Mouse (Mus musculus) layer of hippocampus, adult 2 months (tissue): ENCODE results near the gene Ugcg. TPM values are rescaled to one million over a fixed set of nuclear protein-coding genes. Genes with fewer than 3 reads are reported as not detected.

ENCODE experiments used
- DNase-seq, 2 experiments: peaks; one replicate each; pipeline ENCODE4 v3.0.0; 2022; ENCODE audit warnings: low spot score in 2 of 2
- H3K27ac ChIP-seq: fragments of 200-600 bp; 2 replicates; pipeline ENCODE4 v1.8.1; 2022
- H3K4me3 ChIP-seq: fragments of 200-600 bp; 2 replicates; pipeline ENCODE4 v1.8.1; 2022; ENCODE audit warnings: mild to moderate bottlenecking
- CTCF ChIP-seq: fragments of 200-600 bp; conservative IDR thresholded peaks from 2 replicates; pipeline ENCODE4 v1.8.1; 2022; ENCODE audit warnings: antibody characterized with exemption, mild to moderate bottlenecking, moderate library complexity
- total RNA-seq, 2 experiments: library from RNA; stranded (reverse); gene quantifications; 2 replicates each; pipeline ENCODE4 v1.2.3; 2021

Gene Ugcg
- total RNA-seq, 2 experiments from 2014 or later: 67.1 to 68.0 TPM

DNA sequence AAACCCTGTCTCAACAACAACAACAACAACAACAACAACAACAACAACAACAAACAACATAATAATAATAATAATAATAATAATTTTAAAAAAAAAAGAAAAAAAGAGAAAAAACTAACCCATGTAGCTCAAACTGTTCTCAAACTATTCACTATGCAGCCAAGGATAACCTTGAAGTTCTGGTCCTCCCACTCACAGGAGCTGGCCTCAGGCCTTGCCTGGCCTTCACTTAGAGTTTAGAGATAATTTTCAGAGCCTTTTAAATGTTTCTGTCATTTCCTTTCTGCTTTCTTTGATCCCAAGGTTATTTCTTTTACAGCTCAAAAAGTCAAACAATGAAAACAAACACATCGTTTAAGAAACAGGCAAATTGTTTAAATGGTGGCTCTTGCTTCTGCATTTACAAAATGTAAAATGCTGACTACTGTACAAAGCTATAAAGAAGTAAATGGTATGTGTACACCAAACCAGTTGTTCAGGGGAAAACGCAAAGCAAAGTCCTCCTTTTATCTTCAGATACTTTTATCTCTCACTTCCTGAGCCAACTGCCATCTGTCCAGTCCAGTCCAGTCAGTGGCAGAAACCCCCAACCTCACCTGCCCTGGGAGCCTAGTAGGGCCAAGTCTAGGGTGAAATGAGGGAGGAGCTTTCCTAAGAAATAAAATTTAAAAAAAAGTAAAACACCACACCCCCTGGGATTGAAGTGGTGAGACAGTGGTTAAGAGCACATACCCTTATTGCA, 15.7 kb upstream of the Ugcg start:
- TF ChIP-seq CTCF: no peak
- Histone ChIP-seq H3K27ac (no peak overlapping the region), H3K4me3 (no peak overlapping the region)
- DNase-seq: no peak

GRCm38 (mm10) chr4:59175003-59175402, 14.1 kb upstream of the Ugcg start:
- H3K4me3 ChIP-seq: no peak overlapping the region
- no peak for TF ChIP-seq CTCF
- no peak for DNase-seq
- H3K27ac ChIP-seq: no peak overlapping the region

- DNase-seq: no peak
- no peak for TF ChIP-seq CTCF
- no peak overlapping the region for H3K27ac ChIP-seq
- H3K4me3 ChIP-seq: no peak overlapping the region
Measured at GRCm38 (mm10) chr4:59175929-59176328, 13.1 kb upstream of the Ugcg start.

- H3K27ac ChIP-seq: no peak overlapping the region
- TF ChIP-seq CTCF: no peak
- no peak overlapping the region for H3K4me3 ChIP-seq
- DNase-seq: no peak
Measured at GRCm38 (mm10) chr4:59177566-59177965, 11.5 kb upstream of the Ugcg start.

- Histone ChIP-seq H3K4me3 (no peak overlapping the region), H3K27ac (no peak overlapping the region)
- TF ChIP-seq CTCF: no peak
- no peak for DNase-seq
Measured at GRCm38 (mm10) chr4:59181320-59182271, 7.5 kb upstream of the Ugcg start.

DNA sequence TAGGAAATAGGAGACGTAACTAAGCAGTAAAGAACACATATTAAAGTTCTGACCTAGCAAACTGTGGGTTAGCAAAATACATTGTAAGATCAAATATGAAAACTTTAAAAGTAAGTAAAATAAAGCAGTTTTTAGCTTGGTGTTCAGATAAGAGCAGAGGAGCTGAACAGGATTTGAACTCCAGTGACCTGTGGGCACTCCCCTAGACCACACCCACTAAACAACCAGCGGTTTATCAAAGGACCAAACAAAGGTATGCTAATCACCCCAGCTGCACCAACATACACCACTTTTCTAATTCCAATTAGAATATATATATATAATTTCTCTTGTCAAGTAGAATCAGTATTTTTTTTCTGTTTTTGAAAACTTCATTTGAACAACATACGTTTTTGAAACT, 3.4 kb upstream of the Ugcg start:
- Histone ChIP-seq H3K27ac (no peak overlapping the region), H3K4me3 (no peak overlapping the region)
- no peak for DNase-seq
- no peak for TF ChIP-seq CTCF

GRCm38 (mm10) chr4:59187289-59187688, 1.8 kb upstream of the Ugcg start:
- H3K27ac ChIP-seq: no peak overlapping the region
- TF ChIP-seq CTCF: peak; percentile 81
- H3K4me3 ChIP-seq: no peak overlapping the region
- DNase-seq: peak in 1 of 2 experiments; percentile 37

DNA sequence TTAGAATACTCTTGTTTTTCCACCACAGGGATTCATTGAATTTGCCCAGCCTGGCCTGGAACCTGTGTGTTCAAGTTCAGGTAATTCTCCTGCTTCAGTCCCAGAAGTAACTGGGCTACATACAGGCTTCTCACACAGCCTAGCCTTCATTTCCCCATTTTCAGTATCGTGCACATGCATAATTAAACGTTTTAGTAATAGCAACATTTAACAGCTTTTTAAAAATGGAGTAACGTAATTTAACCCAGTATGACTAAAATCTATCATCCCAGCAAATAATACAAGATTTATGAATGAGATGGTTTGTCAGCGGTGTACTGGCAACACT, 619 bp upstream of the Ugcg start:
- no peak for DNase-seq
- no peak for TF ChIP-seq CTCF
- peak overlapping the region; percentile 91 for H3K4me3 ChIP-seq
- H3K27ac ChIP-seq: peak overlapping the region; percentile 93

GRCm38 (mm10) chr4:59189546-59190237, 635 bp downstream of the Ugcg start:
- no peak for TF ChIP-seq CTCF
- Histone ChIP-seq H3K4me3 (peak overlapping the region; percentile 91), H3K27ac (peak overlapping the region; percentile 93)
- peak in 1 of 2 experiments; percentile 14 for DNase-seq

DNA sequence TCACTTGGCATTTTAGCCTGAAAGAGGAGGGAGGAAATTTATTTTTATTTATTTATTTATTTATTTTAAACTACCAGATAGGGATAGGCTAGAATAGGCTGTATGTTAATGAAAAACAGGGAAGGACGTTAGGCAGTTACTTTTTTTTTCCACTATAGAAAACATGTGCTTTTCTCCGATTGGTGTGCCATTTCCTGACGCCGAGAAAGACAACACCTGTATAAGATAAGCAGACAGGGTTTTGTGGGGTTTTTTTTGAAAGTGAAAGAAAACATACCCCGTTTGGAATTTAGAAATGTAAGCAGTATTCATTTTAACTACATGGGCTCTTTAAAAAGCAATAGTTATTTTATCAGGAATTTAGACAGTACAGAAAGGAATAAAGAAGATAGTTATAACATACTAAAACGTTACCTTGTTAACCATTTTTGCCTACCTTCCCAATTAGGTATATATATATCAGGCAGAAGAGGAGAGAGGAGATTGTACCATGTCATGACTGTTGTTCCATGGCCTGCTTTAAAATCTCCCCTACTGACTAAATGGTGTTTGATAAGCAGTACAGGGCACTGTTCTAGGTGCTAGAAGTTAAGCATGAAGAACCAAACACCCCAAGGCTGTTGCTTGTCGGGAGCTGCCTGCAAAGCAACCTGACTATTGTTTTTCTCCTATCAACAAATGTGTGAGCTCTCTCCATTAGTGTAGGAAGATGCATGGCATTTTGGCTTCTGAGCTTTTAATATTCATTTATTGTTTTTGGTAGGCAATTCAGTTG, 1.8 kb downstream of the Ugcg start:
- TF ChIP-seq CTCF: no peak
- H3K27ac ChIP-seq: no peak overlapping the region
- no peak for DNase-seq
- peak overlapping the region; percentile 91 for H3K4me3 ChIP-seq

DNA sequence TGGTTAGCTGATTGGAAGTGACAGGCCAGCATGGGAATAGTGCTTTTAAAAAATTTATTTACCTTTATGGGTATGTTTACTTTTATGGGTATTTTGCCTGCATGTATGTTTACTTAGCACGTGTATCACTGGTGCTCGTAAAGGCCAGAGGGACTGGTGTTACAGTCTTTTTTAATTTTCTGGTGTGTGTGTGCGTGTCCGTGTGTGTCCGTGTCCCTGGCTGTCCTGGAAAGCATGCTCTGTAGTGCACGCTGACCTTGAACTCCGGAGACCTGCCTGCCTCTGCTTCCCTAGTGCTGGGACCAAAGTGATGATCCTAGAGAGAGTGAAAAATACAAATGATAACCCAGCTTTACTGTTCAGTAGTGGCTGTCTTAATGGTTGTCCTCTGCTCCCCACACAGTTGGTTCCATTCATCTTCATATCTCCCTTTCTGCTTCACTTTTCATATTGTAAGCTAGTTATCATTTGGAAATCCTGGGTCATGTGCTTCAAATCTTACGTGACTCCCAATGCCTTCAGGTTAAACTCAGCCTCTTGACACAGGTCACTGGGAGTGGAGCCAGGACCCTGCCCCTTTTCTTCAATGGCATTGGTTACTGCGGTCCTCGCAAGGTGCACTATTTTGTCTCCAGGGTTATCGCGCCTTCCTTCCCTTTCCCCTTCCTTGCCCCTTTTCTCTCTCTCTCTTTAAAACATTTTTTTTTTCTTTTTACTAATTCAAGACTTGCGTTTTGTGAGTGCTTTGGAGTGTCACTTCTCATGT, 5.9 kb downstream of the Ugcg start:
- TF ChIP-seq CTCF: no peak
- H3K27ac ChIP-seq: no peak overlapping the region

More for the DNA sequence above, 5.9 kb downstream of the Ugcg start:
- H3K4me3 ChIP-seq: no peak overlapping the region
- no peak for DNase-seq
